26 mouse cellular contexts compared by ENCODE assay signal in the genomic region with DNA sequence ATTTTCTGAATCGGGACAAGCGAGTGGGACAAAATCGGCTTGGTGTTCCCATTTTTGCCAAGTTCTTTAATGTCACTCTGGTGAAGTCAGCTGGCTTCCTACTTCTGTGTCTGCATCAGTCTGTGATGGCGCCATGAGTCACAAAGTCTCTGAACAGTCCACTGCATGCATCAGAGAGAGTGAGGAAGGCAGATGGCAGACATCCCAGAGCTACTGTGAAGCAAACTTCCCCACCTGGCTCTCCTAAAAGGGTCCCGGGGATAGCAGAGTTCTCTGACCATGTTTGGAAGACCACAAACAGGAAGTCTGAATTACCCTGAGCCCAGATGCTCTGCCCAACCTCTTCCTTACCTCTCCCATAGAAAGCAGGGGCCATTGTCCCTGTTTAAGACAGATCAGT.
DNase-seq lines count a peak whose midpoint lies in the region.
"Had no signal": no experiment of that assay in that cellular context is flagged by ENCODE, and none has a peak within 500 bp of the region (broad histone marks: within the 10 kb centered on the region; RNA-seq: fewer than 3 reads in every experiment).

No protein-coding gene starts in this region.

- peak; percentile 45 to 62 for DNase-seq in cerebellum, postnatal 10 days
- DNase-seq in cerebellum, postnatal 36 days, result no peak
- DNase-seq in left cerebral cortex, postnatal 25 days (ENCODE audit: low spot score in 2 of 2), result peak; percentile 16 to 74
- DNase-seq in left cerebral cortex, adult 11 months (ENCODE audit: low spot score), result no peak
- peak; percentile 65 for DNase-seq in 3T3-L1 (ENCODE audit: low read depth, low spot score)
- peak; percentile 48 for DNase-seq in NIH3T3 (ENCODE audit: low read depth)
- DNase-seq in midbrain, embryonic 10.5 days (ENCODE audit: low spot score), result no peak
- DNase-seq in lung, postnatal 4 days, result no peak
- DNase-seq: cerebellum, adult 11-12 months; cerebellum, postnatal 14 days; embryo, embryonic 11 days; gastrocnemius, adult 2 months; kidney, postnatal 25 days; liver; thymus, postnatal 14 days had no signal

- H3K4me3 ChIP-seq in midbrain, embryonic 10.5 days, result no peak overlapping the region
- H3K4me3 ChIP-seq: embryonic facial prominence, embryonic 13.5 days; erythroblast, embryonic 14.5 days; forebrain, embryonic 12.5 days; gastrocnemius, adult 2 months; hindbrain, embryonic 12.5 days; left cerebral cortex, adult 2 months; limb, embryonic 10.5 days; liver, embryonic 15.5 days; lung, embryonic 15.5 days; midbrain, embryonic 12.5 days had no signal

- H3K27me3 ChIP-seq in midbrain, embryonic 10.5 days (ENCODE audit: low read depth, poor library complexity, severe bottlenecking), result no peaks in the 10 kb centered on the region
- H3K27me3 ChIP-seq: embryonic facial prominence, embryonic 13.5 days; forebrain, embryonic 12.5 days; hindbrain, embryonic 12.5 days; liver, embryonic 15.5 days; lung, embryonic 15.5 days; midbrain, embryonic 12.5 days had no signal

- H3K27ac ChIP-seq in midbrain, embryonic 10.5 days (replicated peaks), result no peak overlapping the region
- H3K27ac ChIP-seq: embryonic facial prominence, embryonic 13.5 days; forebrain, embryonic 12.5 days; gastrocnemius, adult 2 months; hindbrain, embryonic 12.5 days; left cerebral cortex, adult 2 months; limb, embryonic 10.5 days; liver, embryonic 15.5 days; lung, embryonic 15.5 days; macrophage; midbrain, embryonic 12.5 days; stomach, postnatal 0 days had no signal

- H3K36me3 ChIP-seq in midbrain, embryonic 10.5 days, result peaks cover 2% of the 10 kb centered on the region; the same call in 1 of the 2 replicates
- H3K36me3 ChIP-seq: hindbrain, embryonic 12.5 days; liver, embryonic 15.5 days; midbrain, embryonic 12.5 days had no signal

- 87% methylated on average over 5 of the region's 5 CpGs for WGBS in midbrain, embryonic 10.5 days

- H3K4me1 ChIP-seq in midbrain, embryonic 10.5 days, result no peaks in the 10 kb centered on the region
- H3K4me1 ChIP-seq: forebrain, embryonic 12.5 days; hindbrain, embryonic 12.5 days; limb, embryonic 10.5 days; liver, embryonic 15.5 days; lung, embryonic 15.5 days; midbrain, embryonic 12.5 days had no signal

- no peaks in the 10 kb centered on the region for H3K9me3 ChIP-seq in midbrain, embryonic 10.5 days (replicated peaks)
- H3K9me3 ChIP-seq: embryonic facial prominence, embryonic 13.5 days; forebrain, embryonic 12.5 days; hindbrain, embryonic 12.5 days; limb, embryonic 10.5 days; liver, embryonic 15.5 days; lung, embryonic 15.5 days; midbrain, embryonic 12.5 days had no signal

- intact Hi-C loops in left cerebral cortex, postnatal 25 days (cut with DNase I), result no loop called here

Comparison
In these comparisons a context has a peak if more than half of its experiments do, and no peak if none do; other contexts are left out.
1. DNase-seq: peak in cerebellum, postnatal 10 days (2 of 2), left cerebral cortex, postnatal 25 days (2 of 2), 3T3-L1 (single experiment) and NIH3T3 (single experiment); none in cerebellum, postnatal 36 days (0 of 2), left cerebral cortex, adult 11 months (single experiment), midbrain, embryonic 10.5 days (single experiment) and lung, postnatal 4 days (0 of 2).